Comparison of ENCODE assay signal across 11 mouse cellular contexts in genomic region chr4:134451484-134451883, GRCm38 (mm10). TPM values are rescaled to one million over a fixed set of nuclear protein-coding genes. Genes with fewer than 3 reads are reported as not detected.
DNase-seq lines count a peak whose midpoint lies in the region; ATAC-seq and TF ChIP-seq lines count a peak whose summit lies in the region.
"Had no signal": no experiment of that assay in that cellular context is flagged by ENCODE, and none has a peak within 500 bp of the region (broad histone marks: within the 10 kb centered on the region; RNA-seq: fewer than 3 reads in every experiment).

No protein-coding gene starts in this region.

- no peak for TF ChIP-seq EP300 in heart, adult 2 months (IDR thresholded peaks at IDR 0.05; ENCODE audit: insufficient read depth, low read depth, low read length)

- H3K4me2 ChIP-seq in neural tube, embryonic 12.5 days (replicated peaks): peak overlapping the region; percentile 40; the same call in 1 of the 2 replicates
- H3K4me2 ChIP-seq in midbrain, embryonic 13.5 days (replicated peaks): no peak overlapping the region

- no peaks in the 10 kb centered on the region for H3K79me2 ChIP-seq in heart, adult 2 months (replicated peaks; ENCODE audit: control insufficient read depth, insufficient read depth, low read length)

- WGBS in heart, adult 2 months: 60% methylated on average over 9 of the region's 9 CpGs
- 62% methylated on average over 9 of the region's 9 CpGs for WGBS in neural tube, embryonic 12.5 days
- WGBS in midbrain, embryonic 13.5 days: 58% methylated on average over 9 of the region's 9 CpGs
- WGBS in embryonic facial prominence, embryonic 10.5 days: 75% methylated on average over 9 of the region's 9 CpGs

- H3K27ac ChIP-seq in heart, adult 2 months: no peak overlapping the region
- no peak overlapping the region for H3K27ac ChIP-seq in neural tube, embryonic 12.5 days
- peak overlapping the region; percentile 98 for H3K27ac ChIP-seq in midbrain, embryonic 13.5 days
- no peak overlapping the region for H3K27ac ChIP-seq in embryonic facial prominence, embryonic 10.5 days (replicated peaks)
- H3K27ac ChIP-seq: liver, embryonic 14.5 days had no signal

- no peak for ATAC-seq in neural tube, embryonic 12.5 days (ENCODE audit: low FRiP score, low read depth)
- ATAC-seq in midbrain, embryonic 13.5 days: no peak

- no peaks in the 10 kb centered on the region for H3K4me1 ChIP-seq in heart, adult 2 months (ENCODE audit: control insufficient read depth, insufficient read depth, low read length)
- peaks cover 28% of the 10 kb centered on the region for H3K4me1 ChIP-seq in neural tube, embryonic 12.5 days
- H3K4me1 ChIP-seq in midbrain, embryonic 13.5 days (replicated peaks): peaks cover 52% of the 10 kb centered on the region
- peaks cover 44% of the 10 kb centered on the region for H3K4me1 ChIP-seq in embryonic facial prominence, embryonic 10.5 days

- H3K9me3 ChIP-seq in neural tube, embryonic 12.5 days: no peaks in the 10 kb centered on the region
- no peaks in the 10 kb centered on the region for H3K9me3 ChIP-seq in midbrain, embryonic 13.5 days
- no peaks in the 10 kb centered on the region for H3K9me3 ChIP-seq in embryonic facial prominence, embryonic 10.5 days

- no peak for DNase-seq in heart, adult 2 months
- no peak for DNase-seq in heart, postnatal 10 days
- DNase-seq in neural tube, embryonic 10.5 days (ENCODE audit: extremely low spot score, low spot score): no peak
- no peak for DNase-seq in gastrocnemius, postnatal 4 days (ENCODE audit: low spot score in 2 of 2)
- no peak for DNase-seq in heart, postnatal 25 days (ENCODE audit: low spot score)
- DNase-seq in embryonic facial prominence, embryonic 10.5 days (ENCODE audit: low spot score): no peak
- DNase-seq: thymus, postnatal 4 days had no signal

- no peaks in the 10 kb centered on the region for H3K36me3 ChIP-seq in heart, adult 2 months (ENCODE audit: control insufficient read depth, insufficient read depth, low read length)
- no peaks in the 10 kb centered on the region for H3K36me3 ChIP-seq in neural tube, embryonic 12.5 days
- H3K36me3 ChIP-seq in midbrain, embryonic 13.5 days: no peaks in the 10 kb centered on the region
- no peaks in the 10 kb centered on the region for H3K36me3 ChIP-seq in embryonic facial prominence, embryonic 10.5 days (replicated peaks)

- H3K4me3 ChIP-seq in heart, adult 2 months: peak overlapping the region; percentile 5; the same call in 1 of the 2 replicates
- no peak overlapping the region for H3K4me3 ChIP-seq in neural tube, embryonic 12.5 days
- no peak overlapping the region for H3K4me3 ChIP-seq in midbrain, embryonic 13.5 days (replicated peaks)
- no peak overlapping the region for H3K4me3 ChIP-seq in embryonic facial prominence, embryonic 10.5 days

- H3K27me3 ChIP-seq in heart, adult 2 months (ENCODE audit: control insufficient read depth, insufficient read depth, low read length): no peaks in the 10 kb centered on the region
- H3K27me3 ChIP-seq in neural tube, embryonic 12.5 days (replicated peaks): peaks cover 9% of the 10 kb centered on the region
- peaks cover 6% of the 10 kb centered on the region; the same call in 1 of the 2 replicates for H3K27me3 ChIP-seq in midbrain, embryonic 13.5 days
- peaks cover 84% of the 10 kb centered on the region for H3K27me3 ChIP-seq in embryonic facial prominence, embryonic 10.5 days (replicated peaks; ENCODE audit: low read depth, poor library complexity, severe bottlenecking)

- TF ChIP-seq POLR2A in heart, adult 2 months (IDR thresholded peaks at IDR 0.05; ENCODE audit: insufficient read depth, low read depth, low read length): no peak

- H3K9ac ChIP-seq in heart, adult 2 months (ENCODE audit: low read depth, low read length): no peak overlapping the region
- no peak overlapping the region for H3K9ac ChIP-seq in neural tube, embryonic 12.5 days
- H3K9ac ChIP-seq in midbrain, embryonic 13.5 days (replicated peaks): no peak overlapping the region
- H3K9ac ChIP-seq: liver, embryonic 14.5 days had no signal

- intact Hi-C loops in heart, adult 2 months (cut with DNase I): no loop called here
- intact Hi-C loops in heart, postnatal 10 days (cut with DNase I): no loop called here
- intact Hi-C loops in heart, postnatal 25 days (cut with DNase I): no loop called here

- no peak for TF ChIP-seq CTCF in heart, adult 2 months (IDR thresholded peaks at IDR 0.05)

RNA-seq across cellular contexts. Expression of gene Stmn1, which starts 16.6 kb away (rescaled TPM):
- 10 to 100 TPM; 20.1 to 23.0 TPM for total RNA-seq in heart, adult 2 months (2021)
- polyA plus RNA-seq in heart, adult 2 months (2012; rRNA removed): 7.2 and 10.9 TPM in 2 replicates
- 100 to 1,000 TPM; 131 to 137 TPM for total RNA-seq in heart, postnatal 10 days (2021)
- polyA plus RNA-seq in neural tube, embryonic 12.5 days (2016; fragmentation: Nextera tagmentation; extraction: Ambion mirVana): 4,894 and 4,994 TPM in 2 replicates
- 7,568 and 8,132 TPM in 2 replicates for polyA plus RNA-seq in midbrain, embryonic 13.5 days (2015; fragmentation: Nextera tagmentation; extraction: Ambion mirVana)
- 100 to 1,000 TPM; 152 to 171 TPM for total RNA-seq in gastrocnemius, postnatal 4 days (2021)
- 10 to 100 TPM; 24.5 to 26.4 TPM for total RNA-seq in heart, postnatal 25 days (2021)
- 2,394 and 2,556 TPM in 2 replicates for polyA plus RNA-seq in embryonic facial prominence, embryonic 10.5 days (2016; fragmentation: Nextera tagmentation; extraction: Ambion mirVana)

RNA-seq across cellular contexts. Expression of gene Paqr7, which starts 45.0 kb away (rescaled TPM):
- total RNA-seq in heart, adult 2 months (2021): 10 to 100 TPM; 13.4 to 16.7 TPM
- 22.6 and 37.2 TPM in 2 replicates for polyA plus RNA-seq in heart, adult 2 months (2012; rRNA removed)
- total RNA-seq in heart, postnatal 10 days (2021): 10 to 100 TPM in 1 of 2 experiments, 1 to 10 TPM in 1; 9.5 to 12.7 TPM
- 7.4 and 8.9 TPM in 2 replicates for polyA plus RNA-seq in neural tube, embryonic 12.5 days (2016; fragmentation: Nextera tagmentation; extraction: Ambion mirVana)
- 10.8 and 12.8 TPM in 2 replicates for polyA plus RNA-seq in midbrain, embryonic 13.5 days (2015; fragmentation: Nextera tagmentation; extraction: Ambion mirVana)
- total RNA-seq in gastrocnemius, postnatal 4 days (2021): 1 to 10 TPM; 4.8 to 6.3 TPM
- total RNA-seq in heart, postnatal 25 days (2021): 10 to 100 TPM; 16.9 to 17.4 TPM
- polyA plus RNA-seq in embryonic facial prominence, embryonic 10.5 days (2016; fragmentation: Nextera tagmentation; extraction: Ambion mirVana): 1.2 and 2.1 TPM in 2 replicates

RNA-seq across cellular contexts. Expression of gene Pafah2, which starts 55.4 kb away (rescaled TPM):
- total RNA-seq in heart, adult 2 months (2021): 10 to 100 TPM in 1 of 2 experiments, 1 to 10 TPM in 1; 6.4 to 11.0 TPM
- polyA plus RNA-seq in heart, adult 2 months (2012; rRNA removed): 11.7 and 17.8 TPM in 2 replicates
- total RNA-seq in heart, postnatal 10 days (2021): 10 to 100 TPM in 1 of 2 experiments, 1 to 10 TPM in 1; 9.6 to 10.2 TPM
- polyA plus RNA-seq in neural tube, embryonic 12.5 days (2016; fragmentation: Nextera tagmentation; extraction: Ambion mirVana): 8.1 and 8.5 TPM in 2 replicates
- polyA plus RNA-seq in midbrain, embryonic 13.5 days (2015; fragmentation: Nextera tagmentation; extraction: Ambion mirVana): 6.4 and 6.6 TPM in 2 replicates
- total RNA-seq in gastrocnemius, postnatal 4 days (2021): 1 to 10 TPM; 4.4 to 4.9 TPM
- 1 to 10 TPM; 7.6 to 9.2 TPM for total RNA-seq in heart, postnatal 25 days (2021)
- 7.0 and 8.3 TPM in 2 replicates for polyA plus RNA-seq in embryonic facial prominence, embryonic 10.5 days (2016; fragmentation: Nextera tagmentation; extraction: Ambion mirVana)

RNA-seq across cellular contexts. Expression of gene Aunip, which starts 59.3 kb away (rescaled TPM):
- under 1 TPM; 0.18 TPM for total RNA-seq in heart, adult 2 months (2021)
- not detected in 2 replicates for polyA plus RNA-seq in heart, adult 2 months (2012; rRNA removed)
- 1 to 10 TPM in 1 of 2 experiments, under 1 TPM in 1; 0.60 to 1.1 TPM for total RNA-seq in heart, postnatal 10 days (2021)
- polyA plus RNA-seq in neural tube, embryonic 12.5 days (2016; fragmentation: Nextera tagmentation; extraction: Ambion mirVana): 8.1 and 8.9 TPM in 2 replicates
- polyA plus RNA-seq in midbrain, embryonic 13.5 days (2015; fragmentation: Nextera tagmentation; extraction: Ambion mirVana): 3.9 and 4.4 TPM in 2 replicates
- 1 to 10 TPM; 1.9 to 2.1 TPM for total RNA-seq in gastrocnemius, postnatal 4 days (2021)
- total RNA-seq in heart, postnatal 25 days (2021): under 1 TPM; 0.34 to 0.47 TPM
- polyA plus RNA-seq in embryonic facial prominence, embryonic 10.5 days (2016; fragmentation: Nextera tagmentation; extraction: Ambion mirVana): 28.2 and 28.6 TPM in 2 replicates
- total RNA-seq: gastrocnemius, adult 18-20 months had no signal

Comparison
In these comparisons a context has a peak if more than half of its experiments do, and no peak if none do; other contexts are left out.
1. RNA of gene Stmn1, which starts 16.6 kb away (total RNA-seq): 152 to 171 TPM in gastrocnemius, postnatal 4 days and 131 to 137 TPM in heart, postnatal 10 days; 24.5 to 26.4 TPM in heart, postnatal 25 days and 20.1 to 23.0 TPM in heart, adult 2 months; every median in the first group is over 4 times any median in the second.